Mouse (Mus musculus): ENCODE data around the gene Eva1a.

The Eva1a gene

DNA sequence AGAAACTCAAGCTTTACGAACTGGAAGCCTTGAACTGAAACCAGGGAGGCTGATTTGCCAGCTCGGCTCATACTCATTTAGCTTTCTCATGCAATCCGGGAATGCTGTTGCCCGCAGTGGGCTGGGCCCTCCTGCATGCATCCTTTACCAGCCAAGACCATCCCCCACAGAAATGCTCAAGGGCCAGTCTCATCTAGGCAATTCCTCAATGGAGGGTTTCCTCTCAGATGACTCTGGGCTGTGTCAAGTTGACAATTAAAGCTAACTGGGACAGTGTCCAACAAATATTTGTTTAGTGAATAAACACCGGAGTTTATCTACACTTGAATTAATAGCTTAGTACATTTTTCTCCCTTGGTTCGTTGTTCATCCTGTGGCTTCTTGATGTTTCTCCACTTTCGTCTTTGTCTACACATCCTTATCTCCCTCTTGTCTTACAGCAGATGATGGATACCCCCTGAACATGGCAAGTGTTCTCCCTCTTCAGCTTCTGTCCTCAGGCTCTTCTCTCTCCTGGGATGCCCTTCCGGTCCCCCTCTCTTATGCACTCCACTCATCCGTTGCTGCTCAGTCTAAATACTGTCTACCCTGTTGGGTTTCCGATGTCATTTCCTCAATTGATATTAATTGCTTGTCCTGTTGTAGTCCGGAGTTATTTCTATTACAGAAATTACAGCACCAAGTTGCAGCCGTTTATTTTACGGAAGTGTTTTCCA, 92.2 kb downstream of the Eva1a start:
- no peak for DNase-seq

DNA sequence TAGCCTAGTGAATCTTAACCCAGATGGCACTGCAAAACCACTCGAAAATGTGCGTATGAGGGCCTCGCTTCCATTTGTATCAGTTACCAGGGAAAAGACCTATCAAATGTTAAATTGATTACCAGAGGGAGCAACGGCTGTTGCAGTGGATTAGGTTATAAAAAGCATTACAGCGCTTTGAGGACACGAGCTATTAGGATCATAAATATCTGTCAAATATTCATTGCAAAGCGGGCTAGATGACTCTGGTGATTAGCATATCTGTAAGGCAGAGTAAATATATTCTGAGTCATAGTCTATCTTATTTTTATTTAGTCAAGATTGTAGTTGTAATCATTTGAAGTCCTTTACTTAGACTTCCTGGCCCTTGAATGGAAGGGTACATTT, 92.7 kb downstream of the Eva1a start:
- no peak for DNase-seq

DNA sequence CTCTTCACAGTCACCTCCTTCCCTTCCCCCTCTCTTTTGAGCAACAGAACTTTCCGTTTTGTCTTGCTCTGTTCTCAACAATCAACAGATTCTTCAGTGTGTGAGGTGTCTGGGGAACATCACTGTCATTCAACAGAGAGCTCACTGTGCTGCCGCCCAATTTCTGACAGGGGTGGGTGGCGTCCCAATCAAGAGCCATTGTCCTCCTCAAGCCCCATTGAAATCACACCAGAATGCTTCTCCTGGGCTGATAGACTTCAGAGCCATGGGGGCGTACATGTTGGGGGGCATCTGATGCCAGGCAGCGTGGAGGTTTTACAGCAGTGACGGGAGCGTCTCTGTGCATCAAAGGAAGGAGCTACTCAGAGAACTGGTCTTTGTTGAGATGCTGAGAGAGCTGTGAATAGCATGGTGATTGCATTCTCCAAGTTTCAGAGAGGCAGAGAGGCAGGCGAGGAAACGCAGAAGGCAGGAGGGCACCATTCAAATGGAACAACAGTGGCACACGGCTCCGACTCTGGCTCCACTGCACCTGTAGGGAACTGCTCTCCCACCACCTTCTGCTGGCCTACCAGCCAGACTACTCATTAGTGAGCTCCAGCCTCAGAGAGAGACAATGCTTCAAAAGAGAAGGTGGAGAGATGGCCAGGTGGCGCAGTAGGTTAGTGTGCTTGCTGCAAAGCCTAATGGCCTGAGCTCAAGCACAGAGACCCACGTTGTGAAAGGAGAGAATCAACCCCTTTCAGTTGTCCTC, 95.3 kb downstream of the Eva1a start:
- DNase-seq = no peak
